Mouse (Mus musculus) stomach, embryonic 16.5 days (tissue): ENCODE measurements around the gene Tmem191c. TPM values are rescaled to one million over a fixed set of nuclear protein-coding genes. Genes with fewer than 3 reads are reported as not detected.

Source experiments
- ATAC-seq: fragments of 200-750 bp; cut with Nextera tagmentation; 2 replicates; pipeline ENCODE4 v1.8.0; 2017; ENCODE audit warnings: moderate number of reproducible peaks, moderate TSS enrichment; ENCODE audit not compliant: insufficient read depth, low FRiP score
- H3K27ac ChIP-seq: fragments of 300-500 bp; sonication (generic); 2 replicates; pipeline ENCODE4 v1.5.1; 2014; ENCODE audit warnings: low read length
- H3K27me3 ChIP-seq: fragments of 300-500 bp; sonication (generic); 2 replicates; pipeline ENCODE4 v1.6.1; 2014; ENCODE audit warnings: low read length, control low read depth, mixed read lengths; ENCODE audit not compliant: control insufficient read depth, insufficient read depth
- H3K36me3 ChIP-seq: fragments of 300-500 bp; sonication (generic); 2 replicates; pipeline ENCODE4 v1.6.1; 2014; ENCODE audit warnings: low read length; ENCODE audit not compliant: control insufficient read depth, insufficient read depth
- H3K4me1 ChIP-seq: fragments of 300-500 bp; sonication (generic); 2 replicates; pipeline ENCODE4 v1.6.1; 2014; ENCODE audit warnings: low read length, control low read depth, mixed read lengths; ENCODE audit not compliant: control insufficient read depth, insufficient read depth
- H3K4me2 ChIP-seq: fragments of 300-500 bp; sonication (generic); 2 replicates; pipeline ENCODE4 v1.6.1; 2014; ENCODE audit warnings: low read depth, low read length, mixed read lengths
- H3K4me3 ChIP-seq: fragments of 300-500 bp; sonication (generic); replicated peaks from 2 replicates; pipeline ENCODE4 v1.5.1; 2014; ENCODE audit warnings: mild to moderate bottlenecking, low read length
- H3K9ac ChIP-seq: fragments of 300-500 bp; sonication (generic); 2 replicates; pipeline ENCODE4 v1.6.1; 2014; ENCODE audit warnings: low read length
- H3K9me3 ChIP-seq: fragments of 300-500 bp; sonication (generic); replicated peaks from 2 replicates; pipeline ENCODE4 v1.6.1; 2016; ENCODE audit warnings: low read length, control low read depth; ENCODE audit not compliant: control insufficient read depth
- WGBS: fragments of 180-500 bp; shearing (Covaris S2); extraction: QIAGEN DNeasy Blood & Tissue Kit; methylation state at CpG from one replicate; pipeline ENCODE4 v1.1.7; 2014; 5-methylcytosine and 5-hydroxymethylcytosine counted together
- polyA plus RNA-seq: library from polyadenylated mRNA; unstranded; fragments of >200 nt; fragmentation: Nextera tagmentation; extraction: Ambion mirVana; gene quantifications from 2 replicates; pipeline ENCODE4 v1.2.1, GENCODE M21; 2015

The Tmem191c gene
- polyA plus RNA-seq, 1 experiment from 2014 or later = 16.3 TPM

DNA sequence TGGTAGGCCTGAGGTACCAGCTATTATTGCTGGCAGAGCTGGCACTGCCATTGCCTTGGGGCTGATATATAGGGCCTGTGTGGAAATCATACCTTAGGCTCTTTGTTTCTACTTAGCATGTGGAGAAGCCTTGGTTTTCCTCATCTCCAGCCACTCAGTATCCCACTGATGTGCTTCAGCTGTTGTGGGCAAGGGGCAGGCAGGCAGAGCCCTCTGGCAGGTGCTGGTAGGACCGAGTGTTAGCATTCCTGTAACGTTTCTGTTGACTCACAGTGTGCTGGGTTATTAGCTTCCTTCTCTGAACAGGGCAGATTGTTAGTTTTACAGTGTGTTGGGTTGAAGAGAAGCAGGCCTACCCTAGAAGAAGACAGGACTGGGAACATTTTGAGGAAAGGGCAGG lies 20.6 kb upstream of the Tmem191c start:
- H3K4me3 ChIP-seq = no peak overlapping the region
- WGBS = 59% methylated on average over 2 of the region's 2 CpGs
- H3K36me3 ChIP-seq = peaks cover 7% of the 10 kb centered on the region
- no peak overlapping the region for H3K4me2 ChIP-seq
- H3K27ac ChIP-seq = no peak overlapping the region
- no peak overlapping the region for H3K9ac ChIP-seq
- H3K4me1 ChIP-seq = peaks cover 29% of the 10 kb centered on the region
- H3K27me3 ChIP-seq = no peaks in the 10 kb centered on the region
- ATAC-seq = no peak
- no peaks in the 10 kb centered on the region for H3K9me3 ChIP-seq

DNA sequence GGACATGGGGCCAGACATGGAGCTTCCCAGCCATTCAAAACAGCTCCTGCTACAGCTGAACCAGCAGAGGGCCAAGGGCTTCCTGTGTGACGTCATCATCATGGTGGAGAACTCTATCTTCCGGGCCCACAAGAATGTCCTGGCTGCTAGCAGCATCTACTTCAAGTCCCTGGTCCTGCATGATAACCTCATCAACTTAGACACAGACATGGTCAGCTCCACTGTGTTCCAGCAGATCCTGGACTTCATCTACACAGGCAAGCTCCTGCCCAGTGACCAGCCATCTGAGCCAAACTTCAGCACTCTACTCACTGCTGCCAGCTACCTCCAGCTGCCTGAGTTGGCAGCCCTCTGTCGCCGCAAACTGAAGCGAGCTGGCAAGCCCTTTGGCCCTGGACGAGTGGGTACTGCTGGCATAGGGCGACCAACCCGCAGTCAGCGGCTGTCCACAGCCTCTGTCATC lies 18.5 kb upstream of the Tmem191c start:
- Histone ChIP-seq H3K27me3 (no peaks in the 10 kb centered on the region), H3K4me3 (no peak overlapping the region), H3K9me3 (no peaks in the 10 kb centered on the region), H3K27ac (no peak overlapping the region), H3K4me2 (no peak overlapping the region), H3K4me1 (peaks cover 18% of the 10 kb centered on the region), H3K9ac (no peak overlapping the region), H3K36me3 (peaks cover 7% of the 10 kb centered on the region)
- WGBS = 92% methylated on average over 9 of the region's 9 CpGs
- no peak for ATAC-seq

DNA sequence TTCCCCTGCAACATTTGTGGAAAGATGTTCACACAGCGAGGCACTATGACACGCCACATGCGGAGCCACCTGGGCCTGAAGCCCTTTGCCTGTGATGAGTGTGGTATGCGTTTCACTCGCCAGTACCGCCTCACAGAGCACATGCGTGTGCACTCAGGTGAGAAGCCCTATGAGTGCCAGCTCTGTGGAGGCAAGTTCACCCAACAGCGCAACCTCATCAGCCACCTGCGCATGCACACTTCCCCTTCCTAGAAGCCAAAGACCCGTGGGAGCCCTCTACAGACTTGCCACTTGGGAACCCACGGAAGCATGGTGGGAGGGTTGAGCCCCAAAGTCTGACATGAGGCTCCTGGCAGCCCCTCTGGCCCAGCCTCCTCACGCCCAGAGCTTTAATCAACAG lies 17.0 kb upstream of the Tmem191c start:
- ATAC-seq = no peak
- H3K9ac ChIP-seq = no peak overlapping the region
- H3K27ac ChIP-seq = no peak overlapping the region
- H3K4me3 ChIP-seq = no peak overlapping the region
- no peaks in the 10 kb centered on the region for H3K9me3 ChIP-seq
- peaks cover 4% of the 10 kb centered on the region; the same call in 1 of the 2 replicates for H3K4me1 ChIP-seq
- H3K36me3 ChIP-seq = peaks cover 7% of the 10 kb centered on the region
- no peak overlapping the region for H3K4me2 ChIP-seq
- 94% methylated on average over 12 of the region's 12 CpGs for WGBS
- no peaks in the 10 kb centered on the region for H3K27me3 ChIP-seq

DNA sequence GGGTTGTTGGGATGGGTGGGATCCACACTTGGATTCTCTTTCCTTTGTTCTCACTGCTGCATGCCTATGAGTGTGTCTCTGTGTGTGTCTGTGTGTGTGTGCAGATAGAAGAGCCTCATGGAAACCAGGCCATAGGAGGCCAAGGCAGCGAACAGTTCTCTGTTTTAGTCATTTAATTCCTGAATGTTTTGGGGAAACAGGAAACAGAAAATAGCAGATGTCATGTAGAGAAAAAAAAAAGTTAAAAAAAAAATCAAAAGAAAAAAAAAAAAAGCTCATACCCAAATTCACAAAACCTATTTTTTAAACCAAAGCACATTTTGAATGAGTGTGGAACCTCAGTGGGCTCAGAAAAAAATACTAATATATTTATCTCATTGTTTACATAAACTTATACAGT lies 14.5 kb upstream of the Tmem191c start:
- WGBS = 92% methylated on average over 1 of the region's 1 CpGs
- Histone ChIP-seq H3K4me3 (no peak overlapping the region), H3K4me2 (no peak overlapping the region)

DNA sequence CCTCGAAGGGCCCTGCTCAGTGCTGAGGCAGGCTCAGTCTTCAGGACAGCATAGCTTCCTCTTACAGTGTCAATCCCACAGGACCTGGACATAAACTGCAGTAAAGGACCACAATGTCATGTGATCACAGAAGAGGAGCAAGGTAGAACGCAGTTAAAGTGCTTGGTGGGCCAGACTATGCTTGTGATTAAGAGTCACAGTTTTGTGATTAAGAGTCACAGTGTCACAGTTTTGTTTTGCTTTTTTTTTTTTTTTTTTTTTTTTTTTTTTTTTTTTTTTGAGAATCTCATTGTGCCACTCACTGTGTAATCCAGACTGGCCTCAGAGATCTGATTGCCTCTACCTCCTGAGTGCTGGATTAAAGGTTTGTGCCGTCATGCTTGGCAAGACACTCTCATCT lies 9.8 kb upstream of the Tmem191c start:
- 80% methylated on average over 3 of the region's 3 CpGs for WGBS

More for the DNA sequence above, 14.5 kb upstream of the Tmem191c start:
- H3K9me3 ChIP-seq = no peaks in the 10 kb centered on the region
- H3K27me3 ChIP-seq = no peaks in the 10 kb centered on the region
- H3K36me3 ChIP-seq = peaks cover 7% of the 10 kb centered on the region
- no peak overlapping the region for H3K27ac ChIP-seq
- H3K9ac ChIP-seq = no peak overlapping the region
- no peaks in the 10 kb centered on the region for H3K4me1 ChIP-seq
- ATAC-seq = no peak

DNA sequence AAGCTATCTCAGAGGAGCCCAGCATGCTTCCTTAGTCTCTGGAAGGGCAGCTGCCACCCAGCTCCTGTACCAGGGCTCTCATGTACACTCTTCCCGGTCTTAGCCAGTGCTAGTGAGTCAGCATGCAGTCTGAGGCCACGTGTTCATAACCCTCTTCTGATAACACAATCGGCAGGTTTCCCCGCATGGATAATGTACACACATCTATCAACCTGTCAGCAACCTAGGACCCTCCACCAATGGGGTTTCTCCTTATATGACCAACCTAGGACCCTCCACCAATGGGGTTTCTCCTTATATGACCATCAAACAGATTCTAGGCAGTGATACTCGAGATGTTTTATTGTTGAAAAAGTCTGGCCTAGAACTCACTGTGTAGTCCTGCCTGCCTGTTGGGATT lies 7.9 kb upstream of the Tmem191c start:
- Histone ChIP-seq H3K27ac (no peak overlapping the region), H3K4me2 (no peak overlapping the region), H3K4me3 (no peak overlapping the region), H3K27me3 (no peaks in the 10 kb centered on the region), H3K4me1 (no peaks in the 10 kb centered on the region), H3K36me3 (no peaks in the 10 kb centered on the region), H3K9me3 (peaks cover 3% of the 10 kb centered on the region; the same call in 1 of the 2 replicates), H3K9ac (no peak overlapping the region)
- peak; percentile 81; the same call in 1 of the 2 replicates for ATAC-seq
- 32% methylated on average over 5 of the region's 5 CpGs for WGBS

More for the DNA sequence above, 9.8 kb upstream of the Tmem191c start:
- Histone ChIP-seq H3K4me1 (no peaks in the 10 kb centered on the region), H3K9ac (no peak overlapping the region), H3K36me3 (no peaks in the 10 kb centered on the region), H3K9me3 (peaks cover 3% of the 10 kb centered on the region; the same call in 1 of the 2 replicates), H3K4me3 (no peak overlapping the region), H3K4me2 (no peak overlapping the region), H3K27me3 (no peaks in the 10 kb centered on the region), H3K27ac (no peak overlapping the region)
- ATAC-seq = no peak

DNA sequence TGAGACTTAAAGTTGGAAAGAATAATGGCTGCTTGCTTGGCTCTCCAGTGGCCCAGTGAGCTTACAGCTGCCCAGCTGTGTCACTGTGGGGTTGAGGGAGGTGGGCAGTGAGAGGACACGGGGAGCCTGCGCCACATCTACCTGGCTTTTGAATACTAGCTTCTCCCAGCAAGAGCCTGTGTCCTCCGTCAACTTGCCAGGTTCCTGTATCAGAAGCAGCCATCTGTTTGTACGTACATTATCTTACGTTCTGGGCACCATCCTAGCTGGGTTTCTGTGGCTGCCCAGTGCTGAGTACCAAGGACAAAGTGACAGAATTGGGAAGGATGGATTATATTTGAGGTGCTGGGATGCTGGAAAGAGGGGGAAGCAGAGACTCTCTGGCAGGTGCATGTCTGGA lies 6.0 kb upstream of the Tmem191c start:
- peaks cover 3% of the 10 kb centered on the region; the same call in 1 of the 2 replicates for H3K9me3 ChIP-seq
- no peaks in the 10 kb centered on the region for H3K4me1 ChIP-seq
- H3K27ac ChIP-seq = no peak overlapping the region
- no peak overlapping the region for H3K9ac ChIP-seq
- H3K36me3 ChIP-seq = no peaks in the 10 kb centered on the region
- ATAC-seq = no peak
- no peak overlapping the region for H3K4me2 ChIP-seq
- WGBS = 86% methylated on average over 5 of the region's 5 CpGs
- H3K4me3 ChIP-seq = no peak overlapping the region
- no peaks in the 10 kb centered on the region for H3K27me3 ChIP-seq

DNA sequence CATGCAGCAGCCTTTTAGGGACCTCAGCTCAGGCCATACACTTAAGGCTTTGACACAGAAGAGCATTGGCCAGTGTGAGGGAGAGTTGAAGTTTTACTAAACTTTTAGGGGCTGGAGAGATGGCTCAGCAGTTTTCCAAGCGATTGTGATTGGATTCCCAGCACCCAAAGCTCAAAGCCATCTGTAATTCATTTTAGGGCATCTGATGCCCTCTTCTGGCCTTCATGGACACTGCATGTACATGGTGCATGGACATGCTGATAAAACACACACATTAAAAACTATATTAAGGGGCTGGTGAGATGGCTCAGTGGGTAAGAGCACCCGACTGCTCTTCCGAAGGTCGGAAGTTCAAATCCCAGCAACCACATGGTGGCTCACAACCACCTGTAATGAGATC lies 4.8 kb upstream of the Tmem191c start:
- ATAC-seq = no peak
- H3K4me1 ChIP-seq = no peaks in the 10 kb centered on the region
- no peaks in the 10 kb centered on the region for H3K27me3 ChIP-seq
- no peak overlapping the region for H3K9ac ChIP-seq
- H3K4me2 ChIP-seq = no peak overlapping the region
- no peak overlapping the region for H3K27ac ChIP-seq
- H3K36me3 ChIP-seq = no peaks in the 10 kb centered on the region
- H3K4me3 ChIP-seq = no peak overlapping the region
- peaks cover 3% of the 10 kb centered on the region; the same call in 1 of the 2 replicates for H3K9me3 ChIP-seq
- 69% methylated on average over 4 of the region's 4 CpGs for WGBS

DNA sequence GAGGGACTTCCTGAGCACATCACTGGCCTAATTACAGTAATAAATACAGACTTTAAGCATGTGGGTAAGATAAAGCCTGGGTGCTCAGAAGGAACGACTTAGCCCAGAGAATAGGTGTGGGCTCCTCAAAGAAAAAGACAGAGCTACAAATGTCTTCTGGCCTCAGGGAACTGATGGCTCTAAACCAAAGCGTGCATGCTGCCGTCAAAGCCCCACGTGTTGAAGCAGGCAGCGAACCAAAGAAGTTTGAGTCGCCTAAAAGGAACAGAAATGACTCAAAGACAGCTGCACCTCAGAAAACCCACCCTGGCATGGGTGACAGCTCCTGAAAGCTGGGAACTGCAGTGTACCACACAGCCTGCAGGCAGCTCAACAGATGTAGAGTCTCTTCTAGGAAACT lies 4.0 kb upstream of the Tmem191c start:
- no peak for ATAC-seq
- H3K4me2 ChIP-seq = no peak overlapping the region
- H3K4me3 ChIP-seq = no peak overlapping the region
- H3K27ac ChIP-seq = no peak overlapping the region
- H3K27me3 ChIP-seq = peaks cover under 1% of the 10 kb centered on the region; the same call in 1 of the 2 replicates
- H3K4me1 ChIP-seq = peaks cover 5% of the 10 kb centered on the region
- H3K9ac ChIP-seq = no peak overlapping the region
- no peaks in the 10 kb centered on the region for H3K36me3 ChIP-seq
- 75% methylated on average over 6 of the region's 6 CpGs for WGBS
- peaks cover 3% of the 10 kb centered on the region; the same call in 1 of the 2 replicates for H3K9me3 ChIP-seq
